Mouse (Mus musculus): ENCODE results near the gene Thap8. TPM values are rescaled to one million over a fixed set of nuclear protein-coding genes. Genes with fewer than 3 reads are reported as not detected.

Gene Thap8
- polyA plus RNA-seq, 1 experiment from 2014 or later, result not detected

DNA sequence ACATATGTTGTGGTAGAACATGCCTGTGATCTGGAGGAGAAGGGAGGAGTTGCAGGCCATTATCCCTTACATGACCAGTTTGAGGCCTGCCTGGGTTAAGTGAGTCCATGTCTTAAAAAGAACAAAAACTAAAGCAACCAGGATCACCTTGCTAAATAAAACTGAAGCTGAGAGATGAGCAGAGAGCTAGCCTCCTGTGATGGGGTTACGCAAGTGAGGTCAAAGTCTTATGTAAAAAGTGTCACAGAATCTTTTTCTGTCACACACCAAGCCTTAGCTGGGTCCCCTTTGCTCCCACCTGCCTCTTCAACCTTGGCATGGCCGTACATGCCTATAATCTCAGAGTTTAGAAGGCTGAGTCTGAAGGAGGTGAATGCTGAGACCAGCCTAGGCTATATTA lies 41.1 kb downstream of the Thap8 start:
- no peak for ATAC-seq (replicated peaks; ENCODE audit: low FRiP score)
- Histone ChIP-seq H3K4me2 (peak overlapping the region; percentile 97), H3K27ac (ENCODE audit: low read depth, low read length) (no peak overlapping the region; the same call in 1 of the 2 replicates), H3K9me3 (ENCODE audit: control insufficient read depth, low read length) (no peaks in the 10 kb centered on the region), H3K27me3 (replicated peaks; ENCODE audit: control insufficient read depth, insufficient read depth, low read length) (no peaks in the 10 kb centered on the region), H3K9ac (ENCODE audit: low read depth, low read length) (peak overlapping the region; percentile 60; the same call in 1 of the 2 replicates), H3K4me1 (replicated peaks; ENCODE audit: control insufficient read depth, insufficient read depth, low read length) (peaks cover 17% of the 10 kb centered on the region), H3K36me3 (ENCODE audit: control insufficient read depth, insufficient read depth, low read length) (no peaks in the 10 kb centered on the region), H3K4me3 (ENCODE audit: low read depth, low read length) (peak overlapping the region; percentile 91)
- DNase-seq (ENCODE audit: low spot score), result no peak
- WGBS, result 71% methylated on average over 2 of the region's 2 CpGs

GRCm38 (mm10) chr7:30321539-30322284 lies 41.8 kb downstream of the Thap8 start, which contains the start of gene E130208F15Rik:
TSS of gene E130208F15Rik (plus strand) at chr7:30321740.
- no peaks in the 10 kb centered on the region for H3K36me3 ChIP-seq (ENCODE audit: control insufficient read depth, insufficient read depth, low read length)
- H3K9me3 ChIP-seq (ENCODE audit: control insufficient read depth, low read length), result no peaks in the 10 kb centered on the region
- H3K4me1 ChIP-seq (replicated peaks; ENCODE audit: control insufficient read depth, insufficient read depth, low read length), result peaks cover 17% of the 10 kb centered on the region
- H3K9ac ChIP-seq (ENCODE audit: low read depth, low read length), result peak within 1 kb of the TSS; percentile 87
- peak within 1 kb of the TSS; percentile 91 for H3K4me3 ChIP-seq (ENCODE audit: low read depth, low read length)
- WGBS, result under 1% methylated on average over 63 of the region's 63 CpGs
- H3K4me2 ChIP-seq, result peak within 1 kb of the TSS; percentile 97
- H3K27ac ChIP-seq (ENCODE audit: low read depth, low read length), result peak within 1 kb of the TSS; percentile 83
- DNase-seq (ENCODE audit: low spot score) (peak; percentile 78), ATAC-seq (replicated peaks; ENCODE audit: low FRiP score) (peak; percentile 82)
- H3K27me3 ChIP-seq (replicated peaks; ENCODE audit: control insufficient read depth, insufficient read depth, low read length), result no peaks in the 10 kb centered on the region

DNA sequence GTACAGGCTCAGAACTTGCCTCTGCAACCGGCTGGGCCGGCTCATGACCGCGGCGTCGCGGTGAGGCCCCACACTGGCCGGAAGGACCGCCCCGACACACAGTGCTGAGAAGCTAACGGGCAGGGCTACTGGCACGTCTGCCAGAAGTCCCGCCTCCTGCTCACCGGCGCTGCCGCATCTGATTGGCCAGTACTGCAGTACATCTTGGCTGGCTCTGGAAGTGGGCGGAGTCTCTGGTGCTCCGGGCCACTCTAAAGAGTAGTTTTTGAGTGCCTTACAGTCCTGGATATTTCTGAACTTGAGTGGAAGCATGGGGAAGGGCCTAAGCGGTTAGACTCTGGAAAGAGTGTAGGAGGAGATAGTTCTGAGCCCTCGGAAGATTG lies 42.4 kb downstream of the Thap8 start:
- H3K27ac ChIP-seq (ENCODE audit: low read depth, low read length), result peak overlapping the region; percentile 83
- WGBS, result under 1% methylated on average over 20 of the region's 20 CpGs
- peak overlapping the region; percentile 87 for H3K9ac ChIP-seq (ENCODE audit: low read depth, low read length)
- peak; percentile 98 for ATAC-seq (replicated peaks; ENCODE audit: low FRiP score)
- peaks cover 17% of the 10 kb centered on the region for H3K4me1 ChIP-seq (replicated peaks; ENCODE audit: control insufficient read depth, insufficient read depth, low read length)
- H3K36me3 ChIP-seq (ENCODE audit: control insufficient read depth, insufficient read depth, low read length), result no peaks in the 10 kb centered on the region
- H3K4me3 ChIP-seq (ENCODE audit: low read depth, low read length), result peak overlapping the region; percentile 91
- peak; percentile 89 for DNase-seq (ENCODE audit: low spot score)
- H3K27me3 ChIP-seq (replicated peaks; ENCODE audit: control insufficient read depth, insufficient read depth, low read length), result peaks cover 2% of the 10 kb centered on the region; the same call in 1 of the 2 replicates
- no peaks in the 10 kb centered on the region for H3K9me3 ChIP-seq (ENCODE audit: control insufficient read depth, low read length)
- peak overlapping the region; percentile 97 for H3K4me2 ChIP-seq

DNA sequence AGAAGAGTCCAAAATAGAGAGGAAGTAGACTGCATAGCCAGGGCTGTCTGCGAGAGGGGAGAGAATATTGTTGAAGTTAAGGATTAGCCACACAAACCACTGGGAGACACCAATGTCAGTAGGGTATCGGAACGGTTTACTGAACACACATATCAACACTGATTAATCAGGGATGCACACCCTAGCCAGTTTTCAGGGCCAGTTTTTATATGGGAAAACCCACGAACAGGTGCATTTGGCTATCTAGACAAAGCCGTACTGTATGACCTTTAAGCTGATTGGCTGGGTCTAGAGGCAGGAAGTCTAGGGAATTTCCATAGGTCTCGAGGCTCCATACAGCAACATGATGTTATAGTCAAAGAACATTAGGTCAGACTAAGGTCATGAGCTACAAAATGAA lies 43.0 kb downstream of the Thap8 start:
- ATAC-seq (replicated peaks; ENCODE audit: low FRiP score), result no peak
- no peak for DNase-seq (ENCODE audit: low spot score)
- Histone ChIP-seq H3K27ac (ENCODE audit: low read depth, low read length) (peak overlapping the region; percentile 83), H3K36me3 (ENCODE audit: control insufficient read depth, insufficient read depth, low read length) (no peaks in the 10 kb centered on the region), H3K4me2 (peak overlapping the region; percentile 97), H3K4me3 (ENCODE audit: low read depth, low read length) (peak overlapping the region; percentile 91), H3K9me3 (ENCODE audit: control insufficient read depth, low read length) (no peaks in the 10 kb centered on the region), H3K27me3 (replicated peaks; ENCODE audit: control insufficient read depth, insufficient read depth, low read length) (peaks cover 3% of the 10 kb centered on the region; the same call in 1 of the 2 replicates), H3K4me1 (replicated peaks; ENCODE audit: control insufficient read depth, insufficient read depth, low read length) (peaks cover 17% of the 10 kb centered on the region), H3K9ac (ENCODE audit: low read depth, low read length) (peak overlapping the region; percentile 87)
- 27% methylated on average over 6 of the region's 6 CpGs for WGBS

DNA sequence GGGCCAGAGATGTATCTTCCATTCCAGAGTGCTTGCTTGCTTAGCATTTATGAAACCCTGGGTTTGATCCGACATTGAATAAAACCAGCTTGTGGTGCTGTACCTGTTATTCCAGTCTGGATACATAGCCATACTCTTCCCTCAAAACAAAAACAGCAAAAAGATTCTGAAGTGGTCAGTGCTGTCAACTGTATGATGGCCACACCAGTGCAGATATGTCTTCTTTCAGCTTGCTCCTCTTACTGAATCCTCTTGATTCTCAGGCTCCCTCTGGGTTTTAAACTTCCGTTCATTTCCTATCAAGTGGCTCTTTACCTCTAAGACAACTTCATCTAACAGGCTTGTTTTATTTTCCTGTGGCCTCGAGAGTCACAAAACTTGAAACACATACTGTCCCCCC lies 43.9 kb downstream of the Thap8 start, which contains the start of gene Sdhaf1:
Gene Sdhaf1, minus strand, starts transcription at position 101 of the 400 bp plus-strand sequence.
- Histone ChIP-seq H3K27ac (ENCODE audit: low read depth, low read length) (peak within 1 kb of the TSS; percentile 83), H3K9me3 (ENCODE audit: control insufficient read depth, low read length) (no peaks in the 10 kb centered on the region), H3K4me1 (replicated peaks; ENCODE audit: control insufficient read depth, insufficient read depth, low read length) (peaks cover 17% of the 10 kb centered on the region), H3K36me3 (ENCODE audit: control insufficient read depth, insufficient read depth, low read length) (no peaks in the 10 kb centered on the region), H3K4me3 (ENCODE audit: low read depth, low read length) (peak within 1 kb of the TSS; percentile 91), H3K4me2 (peak within 1 kb of the TSS; percentile 97), H3K9ac (ENCODE audit: low read depth, low read length) (peak within 1 kb of the TSS; percentile 87), H3K27me3 (replicated peaks; ENCODE audit: control insufficient read depth, insufficient read depth, low read length) (peaks cover 3% of the 10 kb centered on the region; the same call in 1 of the 2 replicates)
- no peak for ATAC-seq (replicated peaks; ENCODE audit: low FRiP score)
- no peak for DNase-seq (ENCODE audit: low spot score)
- 73% methylated on average over 3 of the region's 3 CpGs for WGBS

- H3K27ac ChIP-seq (ENCODE audit: low read depth, low read length), result no peak overlapping the region
- no peak overlapping the region for H3K4me2 ChIP-seq
- H3K4me3 ChIP-seq (ENCODE audit: low read depth, low read length), result no peak overlapping the region
- no peaks in the 10 kb centered on the region for H3K9me3 ChIP-seq (ENCODE audit: control insufficient read depth, low read length)
- DNase-seq (ENCODE audit: low spot score) (no peak), ATAC-seq (replicated peaks; ENCODE audit: low FRiP score) (no peak)
- peaks cover 17% of the 10 kb centered on the region for H3K4me1 ChIP-seq (replicated peaks; ENCODE audit: control insufficient read depth, insufficient read depth, low read length)
- 77% methylated on average over 5 of the region's 5 CpGs for WGBS
- H3K9ac ChIP-seq (ENCODE audit: low read depth, low read length), result no peak overlapping the region
- no peaks in the 10 kb centered on the region for H3K36me3 ChIP-seq (ENCODE audit: control insufficient read depth, insufficient read depth, low read length)
- H3K27me3 ChIP-seq (replicated peaks; ENCODE audit: control insufficient read depth, insufficient read depth, low read length), result peaks cover 3% of the 10 kb centered on the region; the same call in 1 of the 2 replicates
Observed at GRCm38 (mm10) chr7:30324300-30324944, 44.5 kb downstream of the Thap8 start.

DNA sequence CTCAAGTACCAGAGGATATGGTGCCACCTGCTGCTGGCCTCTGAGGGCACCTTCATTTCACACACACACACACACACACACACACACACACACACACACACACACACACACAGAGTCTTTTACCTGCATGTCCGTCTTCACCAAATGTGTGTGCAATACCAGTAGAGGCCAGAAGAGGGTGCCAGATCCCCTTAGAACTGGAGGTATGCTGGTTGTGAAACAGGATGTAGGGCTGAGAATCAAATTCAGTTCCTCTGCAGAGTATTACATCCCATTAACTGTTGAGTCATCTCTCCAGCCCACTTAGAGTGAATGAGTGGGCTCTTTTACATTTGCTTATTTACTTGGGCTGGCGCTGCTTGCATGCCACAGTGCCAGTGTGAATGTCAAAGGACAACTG lies 45.5 kb downstream of the Thap8 start:
- 49% methylated on average over 2 of the region's 2 CpGs for WGBS
- Histone ChIP-seq H3K9ac (ENCODE audit: low read depth, low read length) (no peak overlapping the region), H3K27ac (ENCODE audit: low read depth, low read length) (no peak overlapping the region), H3K27me3 (replicated peaks; ENCODE audit: control insufficient read depth, insufficient read depth, low read length) (peaks cover 3% of the 10 kb centered on the region; the same call in 1 of the 2 replicates), H3K4me1 (replicated peaks; ENCODE audit: control insufficient read depth, insufficient read depth, low read length) (peaks cover 17% of the 10 kb centered on the region), H3K9me3 (ENCODE audit: control insufficient read depth, low read length) (no peaks in the 10 kb centered on the region), H3K4me3 (ENCODE audit: low read depth, low read length) (no peak overlapping the region), H3K4me2 (no peak overlapping the region), H3K36me3 (ENCODE audit: control insufficient read depth, insufficient read depth, low read length) (no peaks in the 10 kb centered on the region)
- ATAC-seq (replicated peaks; ENCODE audit: low FRiP score) (no peak), DNase-seq (ENCODE audit: low spot score) (peak; percentile 48)

- peaks cover 9% of the 10 kb centered on the region for H3K4me1 ChIP-seq (replicated peaks; ENCODE audit: control insufficient read depth, insufficient read depth, low read length)
- H3K9ac ChIP-seq (ENCODE audit: low read depth, low read length), result no peak overlapping the region
- H3K36me3 ChIP-seq (ENCODE audit: control insufficient read depth, insufficient read depth, low read length), result no peaks in the 10 kb centered on the region
- H3K4me2 ChIP-seq, result no peak overlapping the region
- peaks cover 3% of the 10 kb centered on the region; the same call in 1 of the 2 replicates for H3K27me3 ChIP-seq (replicated peaks; ENCODE audit: control insufficient read depth, insufficient read depth, low read length)
- ATAC-seq (replicated peaks; ENCODE audit: low FRiP score) (no peak), DNase-seq (ENCODE audit: low spot score) (no peak)
- no peak overlapping the region for H3K4me3 ChIP-seq (ENCODE audit: low read depth, low read length)
- H3K27ac ChIP-seq (ENCODE audit: low read depth, low read length), result no peak overlapping the region
- no peaks in the 10 kb centered on the region for H3K9me3 ChIP-seq (ENCODE audit: control insufficient read depth, low read length)
Observed at GRCm38 (mm10) chr7:30326427-30326826, 46.5 kb downstream of the Thap8 start.

Measured in liver, embryonic 11.5 days (tissue).